Mouse (Mus musculus): Measurements from ENCODE around the gene Apoa2. TPM values are rescaled to one million over a fixed set of nuclear protein-coding genes. Genes with fewer than 3 reads are reported as not detected.

The Apoa2 gene
- 9.2 and 14.1 TPM in 2 replicates for polyA plus RNA-seq (2015; fragmentation: Nextera tagmentation; extraction: Ambion mirVana)

DNA sequence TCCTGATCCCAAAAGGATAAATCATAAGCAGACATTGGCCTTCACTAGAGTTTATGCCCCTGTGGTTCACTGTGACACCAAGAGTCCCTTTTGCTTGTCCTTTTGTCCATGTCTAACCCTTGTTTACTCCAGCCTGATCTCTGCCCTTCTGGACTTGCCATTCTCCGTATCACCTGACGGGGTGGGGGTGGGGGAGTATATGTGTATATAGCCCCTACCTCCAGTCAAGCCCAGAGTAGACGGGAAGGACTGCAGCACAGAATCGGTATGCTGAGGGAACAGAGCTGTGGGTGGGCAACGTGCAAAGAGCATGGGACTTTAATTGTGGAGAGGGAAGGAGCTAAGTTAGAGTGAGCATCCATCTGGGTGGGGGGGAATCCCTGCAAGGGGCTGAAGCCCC is at the start of gene Apoa2:
Apoa2 (plus strand) TSS at position 198 of the 400 bp plus-strand sequence.
- no peak within 1 kb of the TSS for H3K9ac ChIP-seq (ENCODE audit: low read depth, low read length)
- peaks cover 7% of the 10 kb centered on the region for H3K36me3 ChIP-seq (ENCODE audit: control insufficient read depth, insufficient read depth)
- no peaks in the 10 kb centered on the region for H3K27me3 ChIP-seq (replicated peaks; ENCODE audit: control insufficient read depth, insufficient read depth, low read length)
- WGBS: 61% methylated on average over 5 of the region's 5 CpGs
- ATAC-seq: no peak
- H3K4me1 ChIP-seq (replicated peaks; ENCODE audit: control insufficient read depth, insufficient read depth, low read length): peaks cover 10% of the 10 kb centered on the region
- no peak within 1 kb of the TSS for H3K4me2 ChIP-seq (replicated peaks; ENCODE audit: low read depth)
- no peak for TF ChIP-seq CTCF (IDR thresholded peaks at IDR 0.05; ENCODE audit: low read depth)
- no peak within 1 kb of the TSS for H3K4me3 ChIP-seq (ENCODE audit: low read depth, low read length)
- H3K27ac ChIP-seq (ENCODE audit: low read depth, low read length): no peak within 1 kb of the TSS
- H3K9me3 ChIP-seq (ENCODE audit: control insufficient read depth): no peaks in the 10 kb centered on the region

DNA sequence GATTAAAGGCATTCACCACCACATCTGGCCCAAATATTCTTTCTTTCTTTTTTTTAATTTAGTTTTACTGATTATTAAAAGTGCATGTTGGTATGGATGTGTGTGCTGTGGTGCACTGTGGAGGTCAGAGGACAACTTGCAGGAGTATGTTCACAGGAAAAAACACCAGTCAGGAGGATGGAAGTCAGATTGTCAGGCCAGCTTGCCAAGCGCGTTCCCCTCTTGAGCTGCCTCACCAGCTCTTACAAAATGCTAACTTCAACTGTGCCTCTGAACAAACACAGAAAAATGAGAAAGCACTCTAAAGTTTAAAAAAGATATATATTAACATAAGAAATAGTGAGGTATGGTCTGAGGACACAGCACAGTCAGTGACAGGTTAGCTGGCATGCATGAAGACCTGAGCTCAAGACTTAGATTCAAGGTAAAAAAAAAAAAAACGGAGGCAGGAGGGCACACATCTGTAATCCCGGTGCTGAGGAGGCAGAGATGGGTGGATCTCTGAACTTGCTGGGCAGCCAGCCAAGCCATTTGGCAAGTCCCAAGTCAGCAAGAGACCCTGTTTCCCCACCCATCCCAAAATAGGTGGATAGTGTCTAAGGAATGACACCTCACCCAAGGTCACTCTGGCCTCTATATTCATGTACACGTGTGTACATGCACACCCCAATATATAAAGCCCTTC is 45.2 kb upstream of the Apoa2 start:
- Histone ChIP-seq H3K36me3 (ENCODE audit: control insufficient read depth, insufficient read depth) (no peaks in the 10 kb centered on the region), H3K27me3 (replicated peaks; ENCODE audit: control insufficient read depth, insufficient read depth, low read length) (no peaks in the 10 kb centered on the region), H3K4me1 (replicated peaks; ENCODE audit: control insufficient read depth, insufficient read depth, low read length) (peaks cover 5% of the 10 kb centered on the region; the same call in 1 of the 2 replicates), H3K27ac (ENCODE audit: low read depth, low read length) (no peak overlapping the region), H3K9ac (ENCODE audit: low read depth, low read length) (no peak overlapping the region), H3K4me3 (ENCODE audit: low read depth, low read length) (no peak overlapping the region), H3K4me2 (replicated peaks; ENCODE audit: low read depth) (no peak overlapping the region), H3K9me3 (ENCODE audit: control insufficient read depth) (no peaks in the 10 kb centered on the region)
- ATAC-seq: no peak
- no peak for TF ChIP-seq CTCF (IDR thresholded peaks at IDR 0.05; ENCODE audit: low read depth)
- WGBS: 63% methylated on average over 5 of the region's 5 CpGs

DNA sequence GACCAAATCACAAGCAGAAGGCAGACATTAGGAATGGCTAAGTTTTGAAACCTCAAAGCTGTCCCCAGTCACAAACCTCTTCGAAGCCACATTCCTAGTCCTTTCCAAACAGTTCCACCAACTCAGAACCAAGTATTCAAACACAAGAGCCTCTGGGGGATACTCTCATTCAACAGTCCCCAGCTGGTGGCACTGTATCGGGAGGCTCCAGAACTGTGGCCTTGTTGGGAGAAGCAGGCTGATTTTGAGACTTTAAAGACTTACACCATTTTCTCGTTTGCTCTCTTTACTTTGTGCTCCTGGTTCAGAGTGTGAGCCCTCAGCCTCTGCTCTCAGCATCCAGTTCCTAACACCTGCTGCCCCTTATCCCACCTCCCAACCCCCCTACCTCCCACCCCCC is 41.8 kb upstream of the Apoa2 start:
- no peak for ATAC-seq
- no peak for TF ChIP-seq CTCF (IDR thresholded peaks at IDR 0.05; ENCODE audit: low read depth)
- Histone ChIP-seq H3K36me3 (ENCODE audit: control insufficient read depth, insufficient read depth) (no peaks in the 10 kb centered on the region), H3K9me3 (ENCODE audit: control insufficient read depth) (no peaks in the 10 kb centered on the region), H3K27me3 (replicated peaks; ENCODE audit: control insufficient read depth, insufficient read depth, low read length) (no peaks in the 10 kb centered on the region), H3K9ac (ENCODE audit: low read depth, low read length) (no peak overlapping the region), H3K4me3 (ENCODE audit: low read depth, low read length) (no peak overlapping the region), H3K4me1 (replicated peaks; ENCODE audit: control insufficient read depth, insufficient read depth, low read length) (peaks cover 5% of the 10 kb centered on the region; the same call in 1 of the 2 replicates), H3K27ac (ENCODE audit: low read depth, low read length) (no peak overlapping the region), H3K4me2 (replicated peaks; ENCODE audit: low read depth) (no peak overlapping the region)
- 86% methylated on average over 3 of the region's 3 CpGs for WGBS

- H3K9ac ChIP-seq (ENCODE audit: low read depth, low read length): no peak overlapping the region
- no peak for TF ChIP-seq CTCF (IDR thresholded peaks at IDR 0.05; ENCODE audit: low read depth)
- ATAC-seq: no peak
- peaks cover 5% of the 10 kb centered on the region; the same call in 1 of the 2 replicates for H3K4me1 ChIP-seq (replicated peaks; ENCODE audit: control insufficient read depth, insufficient read depth, low read length)
- H3K36me3 ChIP-seq (ENCODE audit: control insufficient read depth, insufficient read depth): no peaks in the 10 kb centered on the region
- no peak overlapping the region for H3K27ac ChIP-seq (ENCODE audit: low read depth, low read length)
- no peak overlapping the region for H3K4me2 ChIP-seq (replicated peaks; ENCODE audit: low read depth)
- no peaks in the 10 kb centered on the region for H3K9me3 ChIP-seq (ENCODE audit: control insufficient read depth)
- H3K27me3 ChIP-seq (replicated peaks; ENCODE audit: control insufficient read depth, insufficient read depth, low read length): no peaks in the 10 kb centered on the region
- WGBS: 67% methylated on average over 3 of the region's 3 CpGs
- H3K4me3 ChIP-seq (ENCODE audit: low read depth, low read length): no peak overlapping the region
These were observed 41.2 kb upstream of the Apoa2 start for GRCm38 (mm10) chr1:171183620-171184019.

DNA sequence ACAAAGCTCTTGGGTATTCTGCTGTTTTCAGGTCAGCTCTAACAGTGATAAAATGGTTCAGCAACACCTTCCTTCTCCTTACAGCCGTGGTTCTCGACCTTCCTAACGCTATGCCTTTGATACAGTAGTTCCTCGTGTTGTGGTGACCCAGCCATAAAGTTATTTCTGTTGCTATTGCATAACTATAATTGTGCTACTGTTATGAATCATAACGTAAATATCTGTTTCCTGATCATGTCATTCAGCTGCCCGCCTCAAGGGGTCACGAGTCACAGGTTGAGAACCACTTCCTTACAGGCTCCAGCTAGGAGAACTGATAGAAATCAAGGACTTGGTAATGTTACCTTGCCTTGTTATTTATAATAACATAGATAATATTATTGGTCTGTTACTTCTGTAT is 40.5 kb upstream of the Apoa2 start:
- 18% methylated on average over 7 of the region's 7 CpGs for WGBS
- no peak overlapping the region for H3K4me3 ChIP-seq (ENCODE audit: low read depth, low read length)
- no peak overlapping the region for H3K27ac ChIP-seq (ENCODE audit: low read depth, low read length)
- peak; percentile 89 for ATAC-seq
- H3K4me2 ChIP-seq (replicated peaks; ENCODE audit: low read depth): 0 out of 2 replicates have a peak overlapping the region, but pooled peaks have one; percentile 3
- peaks cover 5% of the 10 kb centered on the region; the same call in 1 of the 2 replicates for H3K4me1 ChIP-seq (replicated peaks; ENCODE audit: control insufficient read depth, insufficient read depth, low read length)
- H3K9ac ChIP-seq (ENCODE audit: low read depth, low read length): no peak overlapping the region
- peak; percentile 69 for TF ChIP-seq CTCF (IDR thresholded peaks at IDR 0.05; ENCODE audit: low read depth)
- no peaks in the 10 kb centered on the region for H3K9me3 ChIP-seq (ENCODE audit: control insufficient read depth)
- H3K36me3 ChIP-seq (ENCODE audit: control insufficient read depth, insufficient read depth): no peaks in the 10 kb centered on the region
- no peaks in the 10 kb centered on the region for H3K27me3 ChIP-seq (replicated peaks; ENCODE audit: control insufficient read depth, insufficient read depth, low read length)

DNA sequence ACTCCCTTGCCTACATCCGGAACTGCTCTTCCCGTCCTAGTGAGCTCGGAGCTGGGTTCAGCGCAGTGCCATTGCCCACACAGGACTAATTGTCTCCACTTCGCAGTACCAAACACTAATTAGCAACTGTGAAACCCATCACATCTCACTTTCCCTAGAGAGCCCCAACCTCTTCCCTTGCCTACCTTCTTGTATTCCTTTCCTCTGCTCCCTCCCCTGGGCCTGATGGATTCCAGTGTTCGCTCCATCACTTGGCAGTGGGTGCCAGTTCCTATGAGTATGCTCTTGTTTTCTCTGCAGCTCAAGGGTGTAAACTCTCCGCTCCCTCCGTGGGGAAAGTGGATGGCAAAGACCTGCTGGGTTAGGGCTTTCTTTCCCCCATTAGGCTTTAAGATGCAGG is 39.2 kb upstream of the Apoa2 start:
- TF ChIP-seq CTCF (IDR thresholded peaks at IDR 0.05; ENCODE audit: low read depth): no peak
- 75% methylated on average over 8 of the region's 8 CpGs for WGBS
- Histone ChIP-seq H3K27me3 (replicated peaks; ENCODE audit: control insufficient read depth, insufficient read depth, low read length) (no peaks in the 10 kb centered on the region), H3K27ac (ENCODE audit: low read depth, low read length) (no peak overlapping the region), H3K9me3 (ENCODE audit: control insufficient read depth) (no peaks in the 10 kb centered on the region), H3K36me3 (ENCODE audit: control insufficient read depth, insufficient read depth) (no peaks in the 10 kb centered on the region), H3K4me2 (replicated peaks; ENCODE audit: low read depth) (no peak overlapping the region), H3K9ac (ENCODE audit: low read depth, low read length) (no peak overlapping the region), H3K4me3 (ENCODE audit: low read depth, low read length) (no peak overlapping the region), H3K4me1 (replicated peaks; ENCODE audit: control insufficient read depth, insufficient read depth, low read length) (peaks cover 5% of the 10 kb centered on the region; the same call in 1 of the 2 replicates)
- no peak for ATAC-seq
